Mouse (Mus musculus) left cerebral cortex, adult 11 months (tissue): ENCODE results near the gene Hnrnpul1.
"Not testable (repeated sequence)": the region's sequence is repeated elsewhere in the genome, so short reads cannot be mapped to it uniquely, and the experiment has no call there.

Experiments used
- DNase-seq: peaks from one replicate; pipeline ENCODE4 v3.0.0; 2022; ENCODE audit warnings: low spot score

Hnrnpul1 gene

DNA sequence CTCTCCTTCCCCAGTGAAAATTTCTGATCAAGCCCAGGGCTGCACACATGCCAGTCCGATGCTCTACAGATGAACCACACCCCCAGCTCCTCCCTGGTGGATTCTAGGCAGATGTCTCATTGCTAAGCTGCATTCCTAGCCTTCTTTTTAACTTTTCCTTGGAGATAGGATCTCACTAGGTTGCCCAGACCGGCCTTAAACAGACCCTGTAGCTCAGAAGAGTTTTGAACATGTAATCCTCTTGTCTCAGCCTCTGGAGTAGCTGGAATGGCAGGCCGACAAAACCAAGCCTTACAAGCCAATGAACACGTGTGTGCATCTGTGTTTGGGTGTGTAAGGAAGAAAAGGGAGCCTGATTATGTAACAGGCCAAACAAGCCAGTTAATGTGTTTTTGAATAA lies 26.2 kb upstream of the Hnrnpul1 start:
- DNase-seq = no peak

GRCm38 (mm10) chr7:25780021-25780420 lies 25.5 kb upstream of the Hnrnpul1 start:
- DNase-seq = no peak

DNA sequence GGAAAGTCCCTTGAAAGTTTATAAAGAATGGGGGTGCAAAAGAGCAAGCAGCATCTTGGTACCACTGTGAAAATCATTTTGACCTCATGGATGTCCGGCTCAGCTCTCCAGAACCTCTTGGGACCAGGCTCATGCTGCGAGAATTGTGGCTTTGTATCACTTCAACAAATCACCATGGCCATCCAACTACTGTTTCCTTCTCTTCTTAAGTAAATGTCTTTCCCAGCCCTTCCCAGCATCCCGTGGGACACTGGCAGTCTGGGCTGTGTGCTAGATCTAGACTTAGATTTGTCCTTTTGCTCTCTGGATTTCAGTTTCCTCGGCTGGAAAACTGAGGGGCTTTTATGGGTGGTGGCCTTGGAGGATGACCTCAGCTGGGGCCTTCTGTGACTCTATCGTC lies 13.7 kb upstream of the Hnrnpul1 start:
- no peak for DNase-seq

- no peak for DNase-seq
Observed at GRCm38 (mm10) chr7:25766108-25766507, 11.6 kb upstream of the Hnrnpul1 start.

GRCm38 (mm10) chr7:25764221-25764620 lies 9.7 kb upstream of the Hnrnpul1 start:
- DNase-seq = no peak

DNA sequence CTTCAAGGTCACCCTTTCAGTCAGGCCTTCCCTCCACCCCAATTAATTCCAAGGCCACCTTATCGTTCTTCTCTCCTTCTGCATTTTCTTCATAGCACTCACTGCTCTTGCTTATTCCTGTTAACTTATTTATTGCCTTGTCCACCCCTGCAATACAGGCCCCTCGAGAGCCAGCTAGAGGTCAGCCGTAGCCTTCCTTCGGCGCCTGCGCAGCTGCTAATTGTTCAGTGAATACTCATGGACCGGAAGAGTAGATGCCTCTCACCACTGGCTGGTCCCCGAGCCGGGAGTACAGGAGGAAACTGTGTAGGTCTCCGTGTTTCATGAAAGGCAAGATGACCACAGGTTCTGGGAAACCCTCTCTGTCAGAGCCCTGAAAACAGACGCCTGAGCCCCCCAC lies 9.1 kb upstream of the Hnrnpul1 start:
- no peak for DNase-seq

DNA sequence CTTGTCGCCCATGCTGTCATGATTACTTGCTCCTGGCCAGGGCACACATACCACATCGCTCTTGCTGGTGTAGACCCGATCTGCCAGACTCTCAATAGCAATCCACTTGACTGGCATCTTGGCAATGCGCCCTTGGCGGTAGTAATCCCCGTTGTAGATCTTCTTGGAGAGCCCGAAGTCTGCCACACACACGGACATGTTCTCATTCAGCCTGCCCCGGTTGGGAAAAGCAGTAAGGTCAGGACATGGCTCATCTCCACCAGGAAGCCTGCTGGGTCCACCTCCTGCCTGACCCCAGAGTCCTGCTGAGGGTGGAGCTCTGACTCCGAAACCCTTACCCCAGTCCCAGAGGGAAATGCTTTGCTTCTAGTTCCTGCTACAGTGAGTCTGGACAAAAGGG lies 6.8 kb upstream of the Hnrnpul1 start:
- no peak for DNase-seq

DNA sequence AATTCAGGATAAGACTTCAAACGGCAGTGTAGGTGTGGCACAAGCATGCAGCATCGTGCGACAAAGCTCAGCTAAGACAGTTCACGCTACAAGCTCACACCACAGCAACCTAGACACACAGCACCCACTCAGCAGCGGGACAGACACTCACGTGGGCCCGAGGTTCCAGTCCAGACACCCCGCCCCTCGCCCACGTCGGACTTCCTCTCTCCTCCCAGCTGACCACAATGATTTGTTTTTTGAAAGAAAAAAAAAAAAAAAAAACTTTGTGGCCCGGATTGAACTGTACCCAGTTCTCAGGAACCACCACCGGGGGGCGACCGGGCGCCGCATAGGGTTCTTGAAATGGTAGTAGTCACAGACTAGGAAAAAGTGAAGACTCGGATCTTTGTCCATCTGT lies 1.5 kb upstream of the Hnrnpul1 start:
- DNase-seq = peak; percentile 77

- DNase-seq = no peak
Observed at GRCm38 (mm10) chr7:25755468-25755833, 894 bp upstream of the Hnrnpul1 start.

DNA sequence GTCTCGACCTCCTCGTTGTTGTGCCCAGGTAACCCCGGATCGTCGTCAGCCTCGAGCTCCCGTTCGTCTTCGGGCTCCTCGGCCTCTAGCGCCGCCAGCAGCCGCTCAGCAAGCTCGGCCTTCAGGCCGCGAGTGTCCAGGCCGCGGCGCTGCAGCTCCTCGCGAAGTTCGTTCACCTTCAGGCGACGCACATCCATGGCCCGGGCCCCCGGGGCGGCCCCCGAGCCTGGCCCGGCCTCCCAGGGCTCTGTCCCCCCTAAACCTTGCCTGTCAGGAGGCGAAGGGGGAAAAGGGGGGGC lies 169 bp downstream of the Hnrnpul1 start:
- no peak for DNase-seq

DNA sequence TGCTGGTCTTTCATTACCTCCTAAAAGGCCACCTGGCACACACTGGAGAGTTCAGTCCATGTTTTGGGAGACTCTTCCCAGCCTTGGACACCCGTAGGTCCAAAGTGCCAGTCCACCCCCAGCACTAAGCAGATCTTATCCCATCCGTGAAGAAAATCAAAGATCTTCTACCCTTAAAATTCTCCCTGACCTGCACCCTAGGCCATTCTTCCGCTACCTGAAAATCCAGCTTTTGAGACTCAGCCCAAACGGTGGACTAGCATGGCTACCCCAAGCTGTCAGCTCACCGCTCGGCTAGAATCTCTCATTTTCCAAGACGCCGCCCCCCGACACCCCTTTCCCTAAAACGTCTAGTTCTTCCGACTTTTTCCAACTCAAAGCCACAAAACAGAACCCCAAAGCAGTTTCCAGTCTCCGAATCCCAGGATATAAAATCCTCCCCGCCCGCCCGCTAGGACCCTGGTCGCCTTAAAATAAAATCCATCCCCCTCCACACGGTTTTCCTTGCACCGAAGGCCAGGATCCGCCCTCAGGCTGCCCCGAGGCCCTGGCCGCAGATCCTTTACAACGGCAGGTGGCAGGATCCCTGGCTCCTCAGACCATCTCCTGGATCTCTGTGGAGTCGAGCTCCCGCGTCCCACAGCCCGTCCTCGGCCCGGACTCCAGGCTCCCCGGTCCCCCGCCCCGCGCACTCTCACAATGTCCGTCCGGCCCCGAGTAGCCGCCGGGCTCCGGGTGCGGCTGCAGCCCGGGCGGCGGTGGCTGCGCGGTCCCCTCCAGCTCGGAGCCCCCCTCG lies 716 bp downstream of the Hnrnpul1 start:
- no peak for DNase-seq

GRCm38 (mm10) chr7:25753076-25753475 lies 1.5 kb downstream of the Hnrnpul1 start:
- DNase-seq = no peak

- DNase-seq = no peak
Observed at GRCm38 (mm10) chr7:25746844-25747243, 7.7 kb downstream of the Hnrnpul1 start.

DNA sequence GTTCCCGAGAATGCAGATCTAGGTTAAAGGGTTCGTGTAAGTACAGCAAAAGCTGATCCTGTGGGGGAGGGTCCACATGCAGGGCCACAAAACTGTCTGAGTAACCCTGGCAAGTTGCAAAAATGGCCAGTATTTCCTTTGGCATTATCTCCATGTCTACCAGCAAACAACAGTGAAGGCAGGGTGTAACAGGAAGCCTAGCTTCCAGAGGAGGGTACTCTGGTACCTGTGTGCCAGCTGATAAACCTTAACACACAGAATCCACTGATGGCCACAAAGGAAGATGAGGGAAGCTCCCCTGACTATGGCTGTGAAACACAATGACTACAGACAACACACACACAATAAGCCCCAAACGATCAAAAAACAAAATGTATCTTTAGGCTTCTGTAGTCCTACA lies 16.3 kb downstream of the Hnrnpul1 start:
- DNase-seq = no peak

DNA sequence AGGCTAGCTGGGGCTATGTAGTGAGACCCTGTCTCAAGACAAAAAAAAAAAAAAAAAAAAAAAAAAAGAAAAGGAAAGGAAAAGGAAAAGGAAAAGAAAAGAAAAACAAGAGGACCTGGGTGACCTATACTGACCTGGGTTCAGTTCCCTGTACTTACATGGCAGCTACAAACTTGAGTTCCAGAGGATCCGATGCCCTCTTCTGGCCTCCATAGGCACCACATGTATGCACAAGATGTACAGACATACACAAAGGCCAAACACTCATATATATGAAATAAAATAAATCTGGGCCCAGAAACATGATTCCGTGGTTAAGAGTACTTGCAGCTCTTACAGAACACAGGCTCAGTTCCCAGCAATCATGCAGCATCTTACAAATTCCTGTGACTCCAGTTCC lies 17.6 kb downstream of the Hnrnpul1 start:
- DNase-seq = no peak

DNA sequence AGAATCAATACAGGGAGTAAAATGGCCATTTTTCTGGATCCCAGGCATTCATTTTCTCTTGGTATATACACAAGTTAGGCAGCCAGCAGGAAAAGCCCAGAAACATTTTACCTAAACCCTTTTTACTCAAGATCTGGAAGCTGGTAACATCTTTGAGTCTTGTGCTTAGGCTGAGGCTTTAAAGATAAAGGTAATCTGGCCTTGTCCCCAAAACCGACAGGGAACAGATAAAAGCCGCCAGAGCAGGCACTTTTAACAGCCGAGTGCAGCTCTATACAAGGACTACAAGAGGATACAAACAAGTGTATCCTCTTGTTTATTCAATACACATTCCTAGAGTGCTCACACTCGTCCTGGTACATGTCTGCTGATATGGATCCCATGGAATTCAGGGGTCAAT lies 19.6 kb downstream of the Hnrnpul1 start:
- DNase-seq = no peak

DNA sequence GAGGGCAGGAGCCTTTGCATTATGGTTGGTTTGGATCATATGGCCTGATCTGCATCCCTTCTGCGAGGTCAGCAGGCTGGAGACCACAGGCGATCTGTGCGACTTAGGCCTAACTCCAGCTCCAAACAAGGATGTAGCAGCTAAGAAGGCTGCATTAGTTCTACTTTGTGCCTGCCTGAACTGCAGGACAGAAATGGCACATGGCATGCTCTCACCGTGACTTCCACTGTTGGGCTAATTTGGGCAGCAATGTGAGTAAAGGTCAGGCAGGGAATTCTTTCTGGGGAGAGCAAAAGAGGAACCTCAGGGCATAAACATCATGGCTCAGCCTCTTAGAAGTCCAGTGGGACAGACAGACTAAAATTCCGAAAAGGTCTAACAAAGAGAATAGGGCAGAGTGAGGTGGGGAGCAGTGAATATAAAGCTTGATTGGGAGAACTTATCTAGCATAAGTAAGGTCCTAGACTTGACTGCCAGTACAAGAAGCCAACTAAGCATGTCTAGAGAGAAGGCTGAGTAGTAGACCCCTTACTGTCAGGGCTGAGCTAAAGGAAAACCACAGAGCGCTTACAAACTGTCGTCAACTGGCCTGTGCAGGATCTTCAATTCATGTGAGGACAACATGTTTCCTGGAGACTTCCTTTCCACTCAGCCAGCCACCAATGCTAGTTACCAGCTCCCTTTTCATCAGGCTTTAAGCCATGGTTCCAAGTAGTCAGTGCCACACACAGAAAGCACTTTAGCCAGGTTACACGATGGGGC lies 23.1 kb downstream of the Hnrnpul1 start:
- no peak for DNase-seq

- DNase-seq = no peak
Observed at GRCm38 (mm10) chr7:25729862-25730261, 24.7 kb downstream of the Hnrnpul1 start.

GRCm38 (mm10) chr7:25729396-25729795 lies 25.2 kb downstream of the Hnrnpul1 start:
- DNase-seq = no peak

DNA sequence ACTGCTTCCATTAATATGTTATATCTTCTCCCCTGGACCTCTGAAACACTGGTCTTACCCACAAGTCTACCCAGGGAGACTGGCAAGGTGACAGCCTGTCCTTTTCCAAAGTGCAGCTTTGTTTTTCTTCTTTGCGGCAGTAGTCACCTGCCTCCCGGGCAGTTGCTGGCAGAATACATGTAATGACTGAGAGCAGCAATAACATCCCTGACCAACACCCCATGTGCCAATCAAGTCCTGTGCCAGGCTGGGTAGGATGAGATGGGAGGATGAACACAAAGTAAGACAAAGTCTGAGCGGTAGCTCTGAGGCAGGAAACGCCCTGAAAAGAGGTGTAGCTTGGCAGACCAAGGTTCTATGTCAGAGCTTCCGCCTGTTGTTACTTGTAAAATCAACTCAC lies 26.8 kb downstream of the Hnrnpul1 start:
- no peak for DNase-seq

- no peak for DNase-seq
Observed at GRCm38 (mm10) chr7:25725886-25726285, 28.7 kb downstream of the Hnrnpul1 start.

GRCm38 (mm10) chr7:25721776-25722175 lies 32.8 kb downstream of the Hnrnpul1 start:
- DNase-seq = not testable (repeated sequence)

DNA sequence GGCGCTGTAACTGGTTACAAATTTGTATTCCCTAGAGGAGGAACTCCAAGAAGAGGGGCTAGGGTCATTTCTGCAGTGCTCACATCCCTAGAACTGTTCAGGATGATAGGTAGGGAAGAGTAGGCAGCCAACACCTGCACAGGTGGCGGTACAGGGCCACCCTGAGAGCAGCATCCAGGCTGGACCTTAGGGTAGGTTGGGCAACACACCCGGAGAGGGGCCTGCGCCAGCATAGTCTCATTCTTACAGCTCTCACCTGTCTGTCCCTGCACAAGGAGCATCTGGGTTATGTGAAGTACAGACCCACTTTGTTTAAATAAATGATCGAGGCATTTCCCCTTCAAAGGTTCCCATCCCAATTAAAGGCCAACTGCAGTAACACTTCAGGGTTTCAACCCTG lies 33.8 kb downstream of the Hnrnpul1 start:
- DNase-seq = no peak
